Mouse (Mus musculus) gastrocnemius, postnatal 36 days (tissue): ENCODE measurements around the gene Hyal1. TPM values are rescaled to one million over a fixed set of nuclear protein-coding genes. Genes with fewer than 3 reads are reported as not detected.
A peak's percentile ranks its signal among the peaks of the same experiment; 100 is the strongest.

Source experiments
- DNase-seq, 2 experiments: peaks; one replicate each; pipeline ENCODE4 v3.0.0; 2022
- intact Hi-C: fragments of 180-260 bp; cut with DNase I; formaldehyde crosslinking; loops from one replicate; pipeline ENCODE4 v1.15.1; 2025
- long read RNA-seq, 2 experiments: library from polyadenylated mRNA; stranded (forward); transcript quantifications; one replicate each; pipeline ENCODE4 v2.0.0; 2021
- total RNA-seq, 2 experiments: library from RNA; stranded (reverse); gene quantifications; 2 replicates each; pipeline ENCODE4 v1.2.3; 2021

Gene Hyal1
- 1 to 10 TPM; 2.5 to 2.8 TPM for total RNA-seq
- long read RNA-seq, experiment 1: 0 reads
- long read RNA-seq, experiment 2: 0 reads

GRCm38 (mm10) chr9:107576357-107577107 lies at the start of gene Hyal1:
TSS of gene Hyal1 (plus strand) at chr9:107576927.
- DNase-seq: peak; percentile 77 to 85
- intact Hi-C loops: no loop called here

- DNase-seq: peak; percentile 81 to 87
- intact Hi-C loops: no loop called here
These were observed 42.8 kb upstream of the Hyal1 start, which contains the start of gene Tmem115 for GRCm38 (mm10) chr9:107533791-107534407. TSS of gene Tmem115 (plus strand) at chr9:107533945.

- peak; percentile 35 to 38 for DNase-seq
- intact Hi-C loops: no loop called here
These were observed 42.1 kb upstream of the Hyal1 start for GRCm38 (mm10) chr9:107534408-107535202.

- no peak for DNase-seq
- intact Hi-C loops: no loop called here
These were observed 38.5 kb upstream of the Hyal1 start for GRCm38 (mm10) chr9:107538231-107538630.

GRCm38 (mm10) chr9:107538711-107539110 lies 38.0 kb upstream of the Hyal1 start:
- no peak for DNase-seq
- intact Hi-C loops: no loop called here

- DNase-seq: no peak
- intact Hi-C loops: no loop called here
These were observed 36.8 kb upstream of the Hyal1 start for GRCm38 (mm10) chr9:107539940-107540339.

- no peak for DNase-seq
- intact Hi-C loops: no loop called here
These were observed 36.3 kb upstream of the Hyal1 start for GRCm38 (mm10) chr9:107540420-107540819.

- intact Hi-C loops: no loop called here
- DNase-seq: no peak
These were observed 35.7 kb upstream of the Hyal1 start for GRCm38 (mm10) chr9:107541005-107541404.

- intact Hi-C loops: no loop called here
- DNase-seq: peak; percentile 91 to 93
These were observed 35.0 kb upstream of the Hyal1 start, which contains the start of the genes Cyb561d2 and Nprl2 for GRCm38 (mm10) chr9:107541474-107542351. TSS of gene Cyb561d2 (minus strand) at chr9:107542193. TSS of gene Nprl2 (plus strand) at chr9:107542226.

GRCm38 (mm10) chr9:107542352-107542686 lies 34.4 kb upstream of the Hyal1 start:
- no peak for DNase-seq
- intact Hi-C loops: no loop called here

- no peak for DNase-seq
- intact Hi-C loops: no loop called here
These were observed 34.0 kb upstream of the Hyal1 start for GRCm38 (mm10) chr9:107542721-107543120.

GRCm38 (mm10) chr9:107543299-107543698 lies 33.4 kb upstream of the Hyal1 start:
- DNase-seq: no peak
- intact Hi-C loops: no loop called here

GRCm38 (mm10) chr9:107544196-107544700 lies 32.5 kb upstream of the Hyal1 start:
- intact Hi-C loops: no loop called here
- DNase-seq: no peak

- no peak for DNase-seq
- intact Hi-C loops: no loop called here
These were observed 32.0 kb upstream of the Hyal1 start for GRCm38 (mm10) chr9:107544729-107545128.

GRCm38 (mm10) chr9:107545199-107545598 lies 31.5 kb upstream of the Hyal1 start:
- no peak for DNase-seq
- intact Hi-C loops: no loop called here

- intact Hi-C loops: no loop called here
These were observed 31.1 kb upstream of the Hyal1 start for GRCm38 (mm10) chr9:107545602-107546001.

GRCm38 (mm10) chr9:107547026-107547425 lies 29.7 kb upstream of the Hyal1 start, which contains the start of gene Zmynd10:
TSS of gene Zmynd10 (plus strand) at chr9:107547298.
- peak; percentile 75 to 81 for DNase-seq
- intact Hi-C loops: no loop called here

More at GRCm38 (mm10) chr9:107545602-107546001, 31.1 kb upstream of the Hyal1 start:
- peak in 1 of 2 experiments; percentile 64 for DNase-seq

GRCm38 (mm10) chr9:107547957-107548356 lies 28.8 kb upstream of the Hyal1 start:
- intact Hi-C loops: no loop called here
- DNase-seq: no peak

GRCm38 (mm10) chr9:107548820-107549219 lies 27.9 kb upstream of the Hyal1 start:
- intact Hi-C loops: no loop called here
- no peak for DNase-seq
